Mouse (Mus musculus) ES-E14 (cell line): ENCODE results near the gene Arhgap21. TPM values are rescaled to one million over a fixed set of nuclear protein-coding genes. Genes with fewer than 3 reads are reported as not detected.

Source experiments
- DNase-seq: peaks from one replicate; pipeline ENCODE4 v3.0.0-alpha.2; 2013; ENCODE audit warnings: low read depth, low spot score
- H3K27ac ChIP-seq: 2 replicates; pipeline ENCODE4 v1.5.1; 2012; ENCODE audit warnings: low read depth, mild to moderate bottlenecking, low read length, moderate library complexity, mixed read lengths; ENCODE audit not compliant: poor library complexity, insufficient read depth, severe bottlenecking
- H3K36me3 ChIP-seq: 2 replicates; pipeline ENCODE4 v1.6.1; 2012; ENCODE audit warnings: mild to moderate bottlenecking, low read length, moderate library complexity, mixed read lengths; ENCODE audit not compliant: control insufficient read depth, poor library complexity, insufficient read depth, severe bottlenecking
- H3K4me1 ChIP-seq, 2 experiments: fragments of 150-350 bp in 1 of 2; sonication (generic) in 1 of 2; 2 replicates each; pipeline ENCODE4 v1.6.1; 2012; ENCODE audit warnings: low read length in 2 of 2, mild to moderate bottlenecking in 1 of 2, mixed read lengths in 1 of 2; ENCODE audit not compliant: control insufficient read depth in 2 of 2, insufficient read depth in 2 of 2, poor library complexity in 1 of 2
- H3K4me3 ChIP-seq, 2 experiments: fragments of 150-350 bp in 1 of 2; sonication (generic) in 1 of 2; 2 replicates each; pipeline ENCODE4 v1.5.1; 2012; ENCODE audit warnings: low read length in 2 of 2, low read depth in 1 of 2, mild to moderate bottlenecking in 1 of 2, mixed read lengths in 1 of 2; ENCODE audit not compliant: insufficient read depth in 1 of 2, poor library complexity in 1 of 2, severe bottlenecking in 1 of 2
- H3K9ac ChIP-seq: 2 replicates; pipeline ENCODE4 v1.6.1; 2012; ENCODE audit warnings: low read depth, mild to moderate bottlenecking, low read length, mixed read lengths; ENCODE audit not compliant: poor library complexity, insufficient read depth, severe bottlenecking
- H3K9me3 ChIP-seq: fragments of 150-350 bp; sonication (generic); 2 replicates; pipeline ENCODE4 v1.6.1; 2012; ENCODE audit warnings: low read depth, mild to moderate bottlenecking, low read length; ENCODE audit not compliant: control insufficient read depth, insufficient read depth
- CHD2 ChIP-seq: IDR thresholded peaks from 2 replicates; pipeline ENCODE4 v1.6.1; 2014; ENCODE audit warnings: mild to moderate bottlenecking, low read depth, low read length, inconsistent platforms
- HCFC1 ChIP-seq: IDR thresholded peaks from 2 replicates; pipeline ENCODE4 v1.6.1; 2012; ENCODE audit warnings: low read length, inconsistent platforms, borderline replicate concordance; ENCODE audit not compliant: insufficient read depth
- MAFK ChIP-seq: IDR thresholded peaks from 2 replicates; pipeline ENCODE4 v1.6.1; 2014; ENCODE audit warnings: mild to moderate bottlenecking, low read depth, low read length, inconsistent platforms; ENCODE audit not compliant: insufficient read depth
- ZC3H11A ChIP-seq: IDR thresholded peaks from 2 replicates; pipeline ENCODE4 v1.6.1; 2012; ENCODE audit warnings: low read depth, mild to moderate bottlenecking, inconsistent platforms, low read length, borderline replicate concordance
- ZNF384 ChIP-seq: IDR thresholded peaks from 2 replicates; pipeline ENCODE4 v1.6.1; 2012; ENCODE audit warnings: low read depth, low read length, inconsistent platforms
- in situ Hi-C, 2 experiments: fragments of 600-800 bp; cut with MboI; formaldehyde crosslinking; loops; one replicate each; pipeline ENCODE4 v1.15.1; 2025; ENCODE audit warnings: low sequenced_read_pairs in 2 of 2, inconsistent platforms in 1 of 2; ENCODE audit not compliant: unreplicated experiment in 2 of 2
- total RNA-seq: library from RNA; depleted of rRNA; stranded (reverse); fragments of 300-350 nt; gene quantifications from 2 replicates; pipeline ENCODE4 v1.2.3, GENCODE M21; 2012

Gene Arhgap21
- total RNA-seq, 1 experiment: 35.6 TPM

- no peak for TF ChIP-seq CHD2
- no peak for TF ChIP-seq MAFK
- TF ChIP-seq ZNF384: no peak
- TF ChIP-seq ZC3H11A: no peak
- no peak for TF ChIP-seq HCFC1
- Histone ChIP-seq H3K4me3 (no peak overlapping the region), H3K9ac (no peak overlapping the region), H3K27ac (peak overlapping the region; percentile 71; the same call in 1 of the 2 replicates), H3K36me3 (0 out of 2 replicates have a peak, but pooled peaks cover 2% of the 10 kb centered on the region), H3K9me3 (no peaks in the 10 kb centered on the region), H3K4me1 (0 out of 4 replicates have a peak, but pooled peaks cover 0 to 2% of the 10 kb centered on the region in 2 experiments)
- DNase-seq: no peak
- in situ Hi-C loops: no loop called here
These were observed 22.2 kb upstream of the Arhgap21 start for GRCm38 (mm10) chr2:20990907-20991306.

GRCm38 (mm10) chr2:20990056-20990455 lies 21.4 kb upstream of the Arhgap21 start:
- Histone ChIP-seq H3K27ac (no peak overlapping the region), H3K9me3 (no peaks in the 10 kb centered on the region), H3K36me3 (0 out of 2 replicates have a peak, but pooled peaks cover 2% of the 10 kb centered on the region), H3K4me3 (no peak overlapping the region), H3K4me1 (0 out of 4 replicates have a peak, but pooled peaks cover 0 to 2% of the 10 kb centered on the region in 2 experiments), H3K9ac (no peak overlapping the region)
- TF ChIP-seq CHD2 (no peak), HCFC1 (no peak), MAFK (no peak), ZC3H11A (no peak), ZNF384 (no peak)
- in situ Hi-C loops: no loop called here
- DNase-seq: no peak

- H3K9ac ChIP-seq: no peak overlapping the region
- TF ChIP-seq HCFC1 (no peak), ZC3H11A (no peak), MAFK (no peak), ZNF384 (no peak), CHD2 (no peak)
- no peaks in the 10 kb centered on the region for H3K9me3 ChIP-seq
- 0 out of 2 replicates have a peak, but pooled peaks cover 2% of the 10 kb centered on the region for H3K36me3 ChIP-seq
- H3K4me1 ChIP-seq: 0 out of 4 replicates have a peak, but pooled peaks cover 0 to 2% of the 10 kb centered on the region in 2 experiments
- DNase-seq: no peak
- in situ Hi-C loops: no loop called here
- H3K4me3 ChIP-seq: no peak overlapping the region
- no peak overlapping the region for H3K27ac ChIP-seq
These were observed 19.1 kb upstream of the Arhgap21 start for GRCm38 (mm10) chr2:20987822-20988221.

GRCm38 (mm10) chr2:20978726-20979125 lies 10.0 kb upstream of the Arhgap21 start:
- Histone ChIP-seq H3K9ac (no peak overlapping the region), H3K36me3 (no peaks in the 10 kb centered on the region), H3K4me1 (peaks cover 5 to 11% of the 10 kb centered on the region in 2 experiments; a peak in 3 of 4 replicates), H3K4me3 (no peak overlapping the region), H3K9me3 (no peaks in the 10 kb centered on the region), H3K27ac (no peak overlapping the region)
- TF ChIP-seq ZC3H11A (no peak), MAFK (no peak), CHD2 (no peak), HCFC1 (no peak), ZNF384 (no peak)
- no peak for DNase-seq
- in situ Hi-C loops: no loop called here
